Mouse (Mus musculus) erythroblast, embryonic 14.5 days (primary cell): Measurements from ENCODE around the gene Blvrb.

ENCODE experiments used
- GATA1 ChIP-seq: IDR thresholded peaks from 2 replicates; pipeline ENCODE4 v1.6.1; 2012; ENCODE audit warnings: low read length, inconsistent platforms, mixed read lengths
- TAL1 ChIP-seq: IDR thresholded peaks from 3 replicates; pipeline ENCODE4 v1.6.1; 2012; ENCODE audit warnings: low read length, inconsistent platforms, mixed read lengths

DNA sequence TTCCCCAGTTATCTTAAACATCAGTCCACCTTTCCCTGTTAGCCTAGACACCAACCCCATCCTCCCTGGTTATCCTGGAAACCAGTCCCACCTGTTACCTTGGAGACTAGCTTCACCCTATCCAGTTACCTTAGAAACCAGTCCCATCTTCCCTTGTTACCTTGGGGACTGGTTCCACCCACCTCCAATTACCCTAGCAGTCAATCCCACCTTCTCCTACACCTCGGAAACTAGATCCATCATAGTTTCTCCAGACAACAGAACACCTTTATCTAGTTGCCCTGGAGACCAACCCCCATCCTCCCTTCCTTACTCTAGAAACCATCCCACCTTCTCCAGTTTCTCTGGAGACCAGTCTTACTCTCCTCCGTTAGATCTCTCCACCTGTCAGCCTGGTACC lies 30.6 kb upstream of the Blvrb start:
- TF ChIP-seq TAL1 (no peak), GATA1 (no peak)
